Mouse (Mus musculus) E14TG2a.4 (cell line): Measurements from ENCODE around the gene Ercc1.

Experiments
- CTCF ChIP-seq: conservative IDR thresholded peaks from 2 replicates; pipeline ENCODE4 v1.5.1; 2014; ENCODE audit warnings: low read length
- NANOG ChIP-seq: IDR thresholded peaks from 2 replicates; pipeline ENCODE4 v1.6.1; 2014; ENCODE audit warnings: borderline replicate concordance, low read length, mixed read lengths
- POU5F1 ChIP-seq: IDR thresholded peaks from 2 replicates; pipeline ENCODE4 v1.6.1; 2014; ENCODE audit warnings: low read length, borderline replicate concordance

- TF ChIP-seq CTCF, result no peak
- no peak for TF ChIP-seq NANOG
- no peak for TF ChIP-seq POU5F1
These were observed 23.1 kb upstream of the Ercc1 start for GRCm38 (mm10) chr7:19321464-19321863.
